Mouse (Mus musculus): ENCODE data around the gene Cntnap5a. TPM values are rescaled to one million over a fixed set of nuclear protein-coding genes. Genes with fewer than 3 reads are reported as not detected.

The Cntnap5a gene
- polyA plus RNA-seq, 1 experiment, result not detected

GRCm38 (mm10) chr1:116366171-116366570, 681.6 kb downstream of the Cntnap5a start:
- DNase-seq (ENCODE audit: low read depth), result no peak

- no peak for DNase-seq (ENCODE audit: low read depth)
These were observed 682.2 kb downstream of the Cntnap5a start for GRCm38 (mm10) chr1:116366806-116367205.

GRCm38 (mm10) chr1:116367572-116367971, 683.0 kb downstream of the Cntnap5a start:
- no peak for DNase-seq (ENCODE audit: low read depth)

GRCm38 (mm10) chr1:116370817-116371216, 686.3 kb downstream of the Cntnap5a start:
- no peak for DNase-seq (ENCODE audit: low read depth)

GRCm38 (mm10) chr1:116373551-116373950, 689.0 kb downstream of the Cntnap5a start:
- DNase-seq (ENCODE audit: low read depth), result no peak

- DNase-seq (ENCODE audit: low read depth), result no peak
These were observed 707.8 kb downstream of the Cntnap5a start for GRCm38 (mm10) chr1:116392390-116392789.

GRCm38 (mm10) chr1:116401996-116402656, 717.6 kb downstream of the Cntnap5a start:
- DNase-seq (ENCODE audit: low read depth), result no peak

GRCm38 (mm10) chr1:116409836-116410235, 725.3 kb downstream of the Cntnap5a start:
- no peak for DNase-seq (ENCODE audit: low read depth)

GRCm38 (mm10) chr1:116428396-116428795, 743.8 kb downstream of the Cntnap5a start:
- DNase-seq (ENCODE audit: low read depth), result no peak

GRCm38 (mm10) chr1:116455115-116455717, 770.7 kb downstream of the Cntnap5a start:
- DNase-seq (ENCODE audit: low read depth), result no peak

- no peak for DNase-seq (ENCODE audit: low read depth)
These were observed 793.1 kb downstream of the Cntnap5a start for GRCm38 (mm10) chr1:116477703-116478102.

GRCm38 (mm10) chr1:116488780-116489569, 804.4 kb downstream of the Cntnap5a start:
- no peak for DNase-seq (ENCODE audit: low read depth)

- no peak for DNase-seq (ENCODE audit: low read depth)
These were observed 893.6 kb downstream of the Cntnap5a start for GRCm38 (mm10) chr1:116577969-116578666.

GRCm38 (mm10) chr1:116616272-116616671, 931.7 kb downstream of the Cntnap5a start:
- no peak for DNase-seq (ENCODE audit: low read depth)

All from gonadal fat pad, adult 2 months (tissue).